Mouse (Mus musculus) limb, embryonic 11.5 days (tissue): Measurements from ENCODE around the gene Cd320. TPM values are rescaled to one million over a fixed set of nuclear protein-coding genes. Genes with fewer than 3 reads are reported as not detected.
A peak's percentile ranks its signal among the peaks of the same experiment; 100 is the strongest.
"Not testable (repeated sequence)": the region's sequence is repeated elsewhere in the genome, so short reads cannot be mapped to it uniquely, and the experiment has no call there.

ENCODE experiments used
- ATAC-seq: fragments of 200-750 bp; cut with Nextera tagmentation; 2 replicates; pipeline ENCODE4 v1.8.0; 2017; ENCODE audit warnings: low read depth; ENCODE audit not compliant: insufficient number of reproducible peaks, low FRiP score, low TSS enrichment
- DNase-seq: peaks from one replicate; pipeline ENCODE4 v3.0.0-alpha.2; 2015; ENCODE audit warnings: low spot score
- H3K27ac ChIP-seq: fragments of 300-500 bp; sonication (generic); replicated peaks from 2 replicates; pipeline ENCODE4 v1.5.1; 2014; ENCODE audit warnings: low read depth, mild to moderate bottlenecking, low read length
- H3K27me3 ChIP-seq: fragments of 300-500 bp; sonication (generic); 2 replicates; pipeline ENCODE4 v1.6.1; 2014; ENCODE audit warnings: mild to moderate bottlenecking, low read length, mixed read lengths; ENCODE audit not compliant: control insufficient read depth, insufficient read depth
- H3K36me3 ChIP-seq: fragments of 300-500 bp; sonication (generic); 2 replicates; pipeline ENCODE4 v1.6.1; 2014; ENCODE audit warnings: mild to moderate bottlenecking, low read length, moderate library complexity, mixed read lengths; ENCODE audit not compliant: control insufficient read depth, insufficient read depth
- H3K4me1 ChIP-seq: fragments of 300-500 bp; sonication (generic); 2 replicates; pipeline ENCODE4 v1.6.1; 2014; ENCODE audit warnings: low read length, mixed read lengths; ENCODE audit not compliant: control insufficient read depth, insufficient read depth
- H3K4me2 ChIP-seq: fragments of 300-500 bp; sonication (generic); 2 replicates; pipeline ENCODE4 v1.6.1; 2014; ENCODE audit warnings: low read depth, mild to moderate bottlenecking, moderate library complexity; ENCODE audit not compliant: severe bottlenecking
- H3K4me3 ChIP-seq: fragments of 300-500 bp; sonication (generic); 2 replicates; pipeline ENCODE4 v1.5.1; 2014; ENCODE audit warnings: low read depth, low read length
- H3K9ac ChIP-seq: fragments of 300-500 bp; sonication (generic); 2 replicates; pipeline ENCODE4 v1.6.1; 2014; ENCODE audit warnings: mild to moderate bottlenecking, low read length
- H3K9me3 ChIP-seq: fragments of 300-500 bp; sonication (generic); 2 replicates; pipeline ENCODE4 v1.6.1; 2016; ENCODE audit warnings: low read length; ENCODE audit not compliant: control insufficient read depth
- WGBS: fragments of 180-500 bp; shearing (Covaris S2); extraction: QIAGEN DNeasy Blood & Tissue Kit; methylation state at CpG from one replicate; pipeline ENCODE4 v1.1.7; 2014; 5-methylcytosine and 5-hydroxymethylcytosine counted together
- microRNA-seq: library from miRNA; unstranded; fragments of <30 nt; microRNA quantifications from one replicate; pipeline ENCODE4, GENCODE M21; 2016
- polyA plus RNA-seq: library from polyadenylated mRNA; unstranded; fragments of >200 nt; fragmentation: Nextera tagmentation; extraction: Ambion mirVana; gene quantifications from 2 replicates; pipeline ENCODE4 v1.2.1, GENCODE M21; 2014

Cd320 gene
- polyA plus RNA-seq, 1 experiment from 2014 or later, result 91.5 TPM

GRCm38 (mm10) chr17:33897114-33897794 lies 54.4 kb downstream of the Cd320 start:
- no peaks in the 10 kb centered on the region for H3K9me3 ChIP-seq
- H3K4me3 ChIP-seq, result no peak overlapping the region
- no peak overlapping the region for H3K4me2 ChIP-seq
- WGBS, result 46% methylated on average over 6 of the region's 6 CpGs
- H3K36me3 ChIP-seq, result no peaks in the 10 kb centered on the region
- H3K4me1 ChIP-seq, result no peaks in the 10 kb centered on the region
- no peak overlapping the region for H3K27ac ChIP-seq
- peak; percentile 65 for DNase-seq
- H3K9ac ChIP-seq, result no peak overlapping the region
- no peaks in the 10 kb centered on the region for H3K27me3 ChIP-seq
- ATAC-seq, result no peak

- not testable (repeated sequence) for ATAC-seq, H3K27ac ChIP-seq, H3K36me3 ChIP-seq, DNase-seq, H3K4me3 ChIP-seq, H3K4me1 ChIP-seq, H3K27me3 ChIP-seq, H3K9me3 ChIP-seq, H3K4me2 ChIP-seq, H3K9ac ChIP-seq
- 87% methylated on average over 4 of the region's 4 CpGs for WGBS
Measured at GRCm38 (mm10) chr17:33898193-33898592, 55.3 kb downstream of the Cd320 start.

Small RNA genes lying within 50 kb of the gene (microRNA-seq; reads per million reads assigned to microRNA genes)
- not detected for gene Gm27740

Other genes starting within 250 kb of the Cd320 start
- gene Zfp414, start 214.0 kb upstream of the Cd320 start, polyA plus RNA-seq, result 72.9 and 75.7 TPM in 2 replicates
- gene Pram1, start 205.0 kb upstream of the Cd320 start, polyA plus RNA-seq, result 0.67 and 0.84 TPM in 2 replicates
- gene Hnrnpm, start 156.2 kb upstream of the Cd320 start, polyA plus RNA-seq, result 644 and 689 TPM in 2 replicates
- 30.3 and 30.6 TPM in 2 replicates for gene March2, start 124.4 kb upstream of the Cd320 start, polyA plus RNA-seq
- 270 and 277 TPM in 2 replicates for gene Rab11b, start 82.6 kb upstream of the Cd320 start, polyA plus RNA-seq
- gene Angptl4, start 61.3 kb upstream of the Cd320 start, polyA plus RNA-seq, result 37.9 and 43.6 TPM in 2 replicates
- 23.0 and 25.1 TPM in 2 replicates for gene Kank3, start 32.6 kb upstream of the Cd320 start, polyA plus RNA-seq
- gene Rps28, start 18.5 kb upstream of the Cd320 start, polyA plus RNA-seq, result 1,083 and 1,144 TPM in 2 replicates
- 457 and 474 TPM in 2 replicates for gene Ndufa7, start 18.5 kb upstream of the Cd320 start, polyA plus RNA-seq
- not detected in 2 replicates for gene Gm7029, start 30.7 kb downstream of the Cd320 start, polyA plus RNA-seq
- 12.3 and 12.5 TPM in 2 replicates for gene Kifc1, start 47.6 kb downstream of the Cd320 start, polyA plus RNA-seq
- gene Platr17, start 62.0 kb downstream of the Cd320 start, polyA plus RNA-seq, result 0.19 and 0.48 TPM in 2 replicates
- 66.8 and 71.3 TPM in 2 replicates for gene Daxx, start 66.3 kb downstream of the Cd320 start, polyA plus RNA-seq
- 12.5 and 14.8 TPM in 2 replicates for gene Tapbp, start 72.8 kb downstream of the Cd320 start, polyA plus RNA-seq
- gene Zbtb22, start 72.8 kb downstream of the Cd320 start, polyA plus RNA-seq, result 10.1 and 11.8 TPM in 2 replicates
- gene Rgl2, start 86.5 kb downstream of the Cd320 start, polyA plus RNA-seq, result 37.3 and 38.7 TPM in 2 replicates
- 208 and 212 TPM in 2 replicates for gene Pfdn6, start 97.3 kb downstream of the Cd320 start, polyA plus RNA-seq
- 37.4 and 45.6 TPM in 2 replicates for gene Wdr46, start 97.6 kb downstream of the Cd320 start, polyA plus RNA-seq
- 2.6 and 3.0 TPM in 2 replicates for gene B3galt4, start 108.4 kb downstream of the Cd320 start, polyA plus RNA-seq
- 35.6 and 37.1 TPM in 2 replicates for gene Vps52, start 112.7 kb downstream of the Cd320 start, polyA plus RNA-seq
- 1,618 and 1,641 TPM in 2 replicates for gene Rps18, start 112.9 kb downstream of the Cd320 start, polyA plus RNA-seq
- gene H2-K1, start 157.3 kb downstream of the Cd320 start, polyA plus RNA-seq, result 4.2 and 5.3 TPM in 2 replicates
- gene Ring1, start 181.6 kb downstream of the Cd320 start, polyA plus RNA-seq, result 3.8 and 5.6 TPM in 2 replicates
- 34.9 and 37.7 TPM in 2 replicates for gene H2-Ke6, start 185.0 kb downstream of the Cd320 start, polyA plus RNA-seq
- 85.6 and 94.1 TPM in 2 replicates for gene Slc39a7, start 188.6 kb downstream of the Cd320 start, polyA plus RNA-seq
- 20.5 and 24.0 TPM in 2 replicates for gene Rxrb, start 188.7 kb downstream of the Cd320 start, polyA plus RNA-seq
- gene Col11a2, start 196.3 kb downstream of the Cd320 start, polyA plus RNA-seq, result 2.6 and 5.0 TPM in 2 replicates
- gene H2-Oa, start 249.2 kb downstream of the Cd320 start, polyA plus RNA-seq, result 0.55 and 1.2 TPM in 2 replicates